Mouse (Mus musculus) cerebellum, adult 11 months (tissue): Measurements from ENCODE around the gene Gm11007.
"Not testable (repeated sequence)": the region's sequence is repeated elsewhere in the genome, so short reads cannot be mapped to it uniquely, and the experiment has no call there.

Experiments
- DNase-seq: peaks from one replicate; pipeline ENCODE4 v3.0.0; 2022

Gm11007 gene

DNA sequence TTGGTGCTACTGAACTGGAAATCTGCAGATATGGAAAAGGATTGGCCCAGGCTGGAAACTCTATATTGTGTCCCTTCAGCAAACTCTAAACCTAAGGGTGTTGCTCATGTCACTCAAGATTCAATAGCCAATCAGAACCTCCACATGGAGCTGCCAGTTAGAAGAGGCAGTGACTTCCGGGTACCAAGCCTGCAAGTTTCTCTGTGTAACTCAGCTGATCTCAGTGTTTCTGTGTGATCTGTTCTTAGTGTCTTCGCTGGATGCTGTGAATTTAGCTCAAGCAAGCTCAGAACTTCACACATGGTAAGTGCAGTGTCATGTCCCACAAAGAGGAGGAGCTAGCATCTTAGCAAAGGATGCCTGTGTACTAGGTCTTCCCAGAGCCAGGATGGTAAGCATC lies at the start of gene Gm11007:
Gene Gm11007, plus strand, starts transcription at position 301 of the 400 bp plus-strand sequence.
- not testable (repeated sequence) for DNase-seq
